Mouse (Mus musculus) kidney, adult 18-20 months (tissue): Measurements from ENCODE around the gene Dlg2.

Experiments used
- DNase-seq: peaks from one replicate; pipeline ENCODE4 v3.0.0; 2021

Dlg2 gene

GRCm38 (mm10) chr7:92493521-92493920 is 2017.0 kb downstream of the Dlg2 start:
- no peak for DNase-seq
